Mouse (Mus musculus) midbrain, embryonic 16.5 days (tissue): ENCODE results near the gene Supt5. TPM values are rescaled to one million over a fixed set of nuclear protein-coding genes. Genes with fewer than 3 reads are reported as not detected.

Experiments used
- ATAC-seq: fragments of 200-750 bp; cut with Nextera tagmentation; 2 replicates; pipeline ENCODE4 v1.8.0; 2017; ENCODE audit warnings: moderate TSS enrichment
- H3K27ac ChIP-seq: fragments of 300-500 bp; sonication (generic); 2 replicates; pipeline ENCODE4 v1.5.1; 2014; ENCODE audit warnings: mild to moderate bottlenecking, low read length, mixed read lengths
- H3K27me3 ChIP-seq: fragments of 300-500 bp; sonication (generic); 2 replicates; pipeline ENCODE4 v1.6.1; 2014; ENCODE audit warnings: low read depth, low read length, mixed read lengths; ENCODE audit not compliant: control insufficient read depth, insufficient read depth
- H3K36me3 ChIP-seq: fragments of 300-500 bp; sonication (generic); 2 replicates; pipeline ENCODE4 v1.6.1; 2014; ENCODE audit warnings: mild to moderate bottlenecking, low read length, moderate library complexity, mixed read lengths; ENCODE audit not compliant: control insufficient read depth, insufficient read depth
- H3K4me1 ChIP-seq: fragments of 300-500 bp; sonication (generic); 2 replicates; pipeline ENCODE4 v1.6.1; 2014; ENCODE audit warnings: mild to moderate bottlenecking, low read length, mixed read lengths; ENCODE audit not compliant: control insufficient read depth, insufficient read depth
- H3K4me2 ChIP-seq: fragments of 300-500 bp; sonication (generic); 2 replicates; pipeline ENCODE4 v1.6.1; 2014; ENCODE audit warnings: mild to moderate bottlenecking, low read length, mixed read lengths
- H3K4me3 ChIP-seq: fragments of 300-500 bp; sonication (generic); 2 replicates; pipeline ENCODE4 v1.5.1; 2014; ENCODE audit warnings: low read depth, mild to moderate bottlenecking, low read length, moderate library complexity, mixed read lengths
- H3K9ac ChIP-seq: fragments of 300-500 bp; sonication (generic); 2 replicates; pipeline ENCODE4 v1.6.1; 2014; ENCODE audit warnings: low read depth, low read length, mixed read lengths
- H3K9me3 ChIP-seq: fragments of 300-500 bp; sonication (generic); replicated peaks from 2 replicates; pipeline ENCODE4 v1.6.1; 2014; ENCODE audit warnings: mild to moderate bottlenecking, low read length, mixed read lengths; ENCODE audit not compliant: control insufficient read depth, poor library complexity, severe bottlenecking
- WGBS: fragments of 180-500 bp; shearing (Covaris S2); extraction: QIAGEN DNeasy Blood & Tissue Kit; methylation state at CpG from one replicate; pipeline ENCODE4 v1.1.7; 2014; 5-methylcytosine and 5-hydroxymethylcytosine counted together
- polyA plus RNA-seq: library from polyadenylated mRNA; unstranded; fragments of >200 nt; fragmentation: Nextera tagmentation; extraction: Ambion mirVana; gene quantifications from 2 replicates; pipeline ENCODE4 v1.2.1, GENCODE M21; 2015

Supt5 gene
- polyA plus RNA-seq, 1 experiment from 2014 or later: 111 TPM

DNA sequence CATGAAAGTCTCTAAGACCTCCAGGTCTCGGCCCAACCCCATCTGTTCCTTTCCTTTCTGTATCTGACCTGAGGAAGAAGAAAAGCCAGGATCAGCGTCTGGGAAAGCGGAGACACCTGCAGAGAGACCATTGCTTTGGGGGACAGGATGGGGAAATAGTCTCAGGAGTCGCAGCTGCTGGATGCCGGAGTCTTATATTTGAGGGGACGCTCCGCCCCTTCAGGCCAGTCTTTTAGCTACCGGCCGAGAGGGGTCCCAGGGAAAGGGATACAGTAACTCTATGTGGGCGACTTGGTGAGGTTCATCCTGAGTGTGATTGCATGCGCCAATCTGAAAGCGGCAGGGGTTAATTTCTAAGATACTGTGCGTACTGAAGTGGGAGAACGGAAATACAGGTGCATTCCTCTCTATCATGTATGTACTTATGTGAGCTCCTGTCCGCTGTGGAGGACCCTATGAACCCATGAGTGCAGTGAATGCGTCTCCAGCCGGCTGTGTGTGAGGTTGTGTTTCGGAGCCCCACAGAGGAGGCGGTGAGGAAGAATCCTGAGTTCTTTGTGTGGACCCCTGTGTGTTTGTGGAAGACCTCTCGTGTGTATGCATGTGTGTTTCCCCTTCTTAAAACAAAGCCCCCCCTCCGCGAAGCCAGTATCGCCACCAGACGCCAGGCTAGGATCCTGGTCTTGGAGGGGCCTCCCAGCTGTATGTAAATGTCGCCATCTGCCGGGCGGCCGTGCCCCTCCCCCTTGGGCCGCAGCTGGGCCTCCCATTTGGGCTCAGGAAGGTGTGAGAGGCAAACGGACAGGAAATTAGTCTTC, 36.7 kb downstream of the Supt5 start, which contains the start of gene Dll3:
Dll3 (minus strand) TSS at position 623 of the 818 bp plus-strand sequence.
- H3K4me3 ChIP-seq: peak within 1 kb of the TSS; percentile 46
- peak within 1 kb of the TSS; percentile 61 for H3K27ac ChIP-seq
- 1% methylated on average over 30 of the region's 30 CpGs for WGBS
- H3K4me2 ChIP-seq: peak within 1 kb of the TSS; percentile 76
- no peaks in the 10 kb centered on the region for H3K9me3 ChIP-seq
- H3K36me3 ChIP-seq: peaks cover 16% of the 10 kb centered on the region
- peak within 1 kb of the TSS; percentile 72 for H3K9ac ChIP-seq
- peaks cover 23% of the 10 kb centered on the region for H3K4me1 ChIP-seq
- peaks cover 3% of the 10 kb centered on the region for H3K27me3 ChIP-seq
- ATAC-seq: peak; percentile 63

DNA sequence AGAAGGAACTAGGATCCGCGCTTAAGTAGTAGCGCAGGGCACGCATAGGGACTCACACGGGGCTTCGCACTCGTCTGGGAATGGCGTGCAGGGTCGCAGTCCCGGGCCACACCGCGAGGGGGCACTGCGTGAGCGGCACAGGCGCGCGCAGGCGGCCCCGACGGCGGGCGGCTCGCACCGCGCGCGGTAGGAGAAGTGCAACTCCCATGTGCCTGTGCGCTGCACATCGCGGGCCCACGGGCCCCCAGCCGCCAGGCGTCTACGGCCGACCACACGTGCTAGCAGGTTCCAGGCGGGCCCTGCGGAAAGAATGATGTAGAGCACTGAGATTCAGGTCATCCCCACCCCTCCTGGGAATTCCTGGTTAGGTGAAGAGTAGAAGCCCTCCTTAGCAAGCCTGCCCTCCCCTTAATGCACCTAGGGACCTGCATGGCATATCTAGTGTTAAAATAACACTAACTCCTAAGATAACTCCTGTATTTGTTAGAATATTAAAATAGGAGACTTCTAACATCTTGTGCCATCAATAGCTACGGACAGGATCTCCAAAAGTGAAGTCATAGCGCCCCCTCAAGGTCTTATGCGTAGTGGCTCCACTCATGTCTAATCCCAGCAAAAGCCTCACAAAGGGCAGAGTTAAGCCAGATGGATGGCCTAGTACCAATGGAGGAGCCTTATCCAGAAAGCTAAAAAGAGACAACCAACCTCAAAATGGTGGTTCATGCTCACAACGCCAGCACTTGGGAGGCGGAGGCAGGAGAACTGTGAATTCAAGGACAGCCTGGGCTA, 39.5 kb downstream of the Supt5 start:
- Histone ChIP-seq H3K4me1 (peaks cover 26% of the 10 kb centered on the region), H3K4me2 (peak overlapping the region; percentile 46), H3K9ac (peak overlapping the region; percentile 13), H3K4me3 (peak overlapping the region; percentile 16), H3K27me3 (peaks cover 3% of the 10 kb centered on the region), H3K9me3 (no peaks in the 10 kb centered on the region), H3K27ac (no peak overlapping the region), H3K36me3 (no peaks in the 10 kb centered on the region)
- ATAC-seq: no peak; the same call in 1 of the 2 replicates
- 6% methylated on average over 41 of the region's 43 CpGs for WGBS

DNA sequence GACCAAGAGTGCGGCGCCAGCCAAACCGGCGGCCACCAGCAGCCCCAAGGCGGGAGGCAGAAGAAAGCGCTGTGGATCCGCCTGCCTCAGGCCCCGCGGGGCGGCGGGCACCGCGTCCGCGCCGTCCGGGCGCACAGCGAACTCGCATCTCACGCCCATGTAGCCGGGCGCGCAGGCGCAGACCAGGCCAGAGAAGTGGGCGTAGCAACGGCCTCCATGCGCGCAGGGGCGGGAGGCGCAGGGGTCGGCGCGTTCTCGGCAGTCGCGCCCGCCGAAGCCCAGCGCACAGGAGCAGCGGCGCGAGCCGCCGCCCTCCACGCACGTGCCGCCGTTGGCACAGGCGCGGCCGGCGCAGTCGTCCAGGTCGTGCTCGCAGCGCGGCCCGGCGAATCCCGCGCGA, 44.1 kb downstream of the Supt5 start:
- Histone ChIP-seq H3K4me1 (peaks cover 12% of the 10 kb centered on the region), H3K4me3 (peak overlapping the region; percentile 57), H3K9me3 (no peaks in the 10 kb centered on the region), H3K36me3 (no peaks in the 10 kb centered on the region), H3K27me3 (peaks cover 9% of the 10 kb centered on the region), H3K4me2 (peak overlapping the region; percentile 77), H3K9ac (peak overlapping the region; percentile 76), H3K27ac (peak overlapping the region; percentile 40; the same call in 1 of the 2 replicates)
- peak; percentile 82 for ATAC-seq
- WGBS: under 1% methylated on average over 41 of the region's 63 CpGs

- H3K4me2 ChIP-seq: peak within 1 kb of the TSS; percentile 59
- peaks cover 20% of the 10 kb centered on the region for H3K27me3 ChIP-seq
- peak within 1 kb of the TSS; percentile 44; the same call in 1 of the 2 replicates for H3K9ac ChIP-seq
- H3K9me3 ChIP-seq: no peaks in the 10 kb centered on the region
- no peak within 1 kb of the TSS for H3K27ac ChIP-seq
- WGBS: 2% methylated on average over 52 of the region's 52 CpGs
- H3K4me1 ChIP-seq: peaks cover 6% of the 10 kb centered on the region; the same call in 1 of the 2 replicates
- H3K4me3 ChIP-seq: peak within 1 kb of the TSS; percentile 22
- no peaks in the 10 kb centered on the region for H3K36me3 ChIP-seq
- ATAC-seq: 0 out of 2 replicates have a peak, but pooled peaks have one; percentile 22
These were observed 47.6 kb downstream of the Supt5 start, which contains the start of gene Selenov for GRCm38 (mm10) chr7:28290638-28291590. Selenov (minus strand) TSS chr7:28291186.

GRCm38 (mm10) chr7:28290165-28290564, 48.4 kb downstream of the Supt5 start:
- peak overlapping the region; percentile 59 for H3K4me2 ChIP-seq
- no peak overlapping the region for H3K27ac ChIP-seq
- peaks cover 5% of the 10 kb centered on the region; the same call in 1 of the 2 replicates for H3K4me1 ChIP-seq
- WGBS: 0% methylated on average over 15 of the region's 18 CpGs
- no peaks in the 10 kb centered on the region for H3K36me3 ChIP-seq
- ATAC-seq: no peak; the same call in 1 of the 2 replicates
- H3K4me3 ChIP-seq: peak overlapping the region; percentile 22
- H3K27me3 ChIP-seq: peaks cover 20% of the 10 kb centered on the region
- H3K9me3 ChIP-seq: no peaks in the 10 kb centered on the region
- peak overlapping the region; percentile 44; the same call in 1 of the 2 replicates for H3K9ac ChIP-seq

GRCm38 (mm10) chr7:28280630-28281029, 57.9 kb downstream of the Supt5 start:
- H3K9me3 ChIP-seq: no peaks in the 10 kb centered on the region
- H3K4me3 ChIP-seq: no peak overlapping the region
- no peaks in the 10 kb centered on the region for H3K27me3 ChIP-seq
- no peak overlapping the region for H3K9ac ChIP-seq
- no peak overlapping the region for H3K4me2 ChIP-seq
- peaks cover 13% of the 10 kb centered on the region for H3K4me1 ChIP-seq
- no peak overlapping the region for H3K27ac ChIP-seq
- ATAC-seq: no peak
- peaks cover 4% of the 10 kb centered on the region for H3K36me3 ChIP-seq
- 81% methylated on average over 7 of the region's 7 CpGs for WGBS

DNA sequence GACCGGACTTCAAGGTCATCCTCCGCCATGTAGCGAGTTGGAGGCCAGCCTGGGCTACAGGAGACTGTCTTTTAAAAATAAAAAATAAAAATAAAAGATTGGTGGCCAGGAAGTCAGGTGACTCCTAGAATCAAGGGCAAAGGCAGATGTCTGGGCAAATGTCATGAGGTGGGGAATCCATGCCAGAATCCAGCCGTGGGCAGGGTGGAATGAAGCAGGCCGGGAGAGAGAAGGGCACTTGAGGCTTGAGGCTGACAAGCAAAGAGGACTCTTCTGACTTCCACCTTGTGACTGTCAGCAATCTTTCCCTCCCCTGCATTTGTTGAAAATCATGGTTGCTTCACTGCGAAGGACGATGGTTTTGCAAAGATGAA, 60.3 kb downstream of the Supt5 start:
- Histone ChIP-seq H3K9ac (peak overlapping the region; percentile 89), H3K27me3 (no peaks in the 10 kb centered on the region), H3K4me3 (peak overlapping the region; percentile 67), H3K9me3 (no peaks in the 10 kb centered on the region), H3K4me1 (peaks cover 13% of the 10 kb centered on the region), H3K36me3 (peaks cover 4% of the 10 kb centered on the region), H3K4me2 (peak overlapping the region; percentile 60), H3K27ac (peak overlapping the region; percentile 85)
- WGBS: 86% methylated on average over 7 of the region's 7 CpGs
- ATAC-seq: peak; percentile 6; the same call in 1 of the 2 replicates

GRCm38 (mm10) chr7:28277615-28278278, 60.8 kb downstream of the Supt5 start, which contains the start of gene Eid2b:
Eid2b (plus strand) TSS chr7:28277739.
- H3K9ac ChIP-seq: peak within 1 kb of the TSS; percentile 89
- peak within 1 kb of the TSS; percentile 67 for H3K4me3 ChIP-seq
- 2% methylated on average over 67 of the region's 68 CpGs for WGBS
- H3K36me3 ChIP-seq: peaks cover 4% of the 10 kb centered on the region
- no peaks in the 10 kb centered on the region for H3K9me3 ChIP-seq
- no peaks in the 10 kb centered on the region for H3K27me3 ChIP-seq
- peak within 1 kb of the TSS; percentile 85 for H3K27ac ChIP-seq
- peak; percentile 77 for ATAC-seq
- peak within 1 kb of the TSS; percentile 60 for H3K4me2 ChIP-seq
- H3K4me1 ChIP-seq: peaks cover 13% of the 10 kb centered on the region
